Mouse (Mus musculus) heart, embryonic 14.5 days (tissue): ENCODE measurements around the gene Haghl. TPM values are rescaled to one million over a fixed set of nuclear protein-coding genes. Genes with fewer than 3 reads are reported as not detected.

ENCODE experiments used
- ATAC-seq: fragments of 200-750 bp; cut with Nextera tagmentation; 2 replicates; pipeline ENCODE4 v1.8.0; 2017; ENCODE audit warnings: low read depth, moderate TSS enrichment; ENCODE audit not compliant: insufficient number of reproducible peaks, insufficient read depth, low FRiP score
- H3K27ac ChIP-seq, 2 experiments: fragments of 200-500 bp in 1 of 2; fragments of 300-500 bp in 1 of 2; sonication (generic) in 1 of 2; replicated peaks in 1 of 2; 2 replicates each; pipeline ENCODE4 v1.5.1; 2012 to 2014; ENCODE audit warnings: low read depth in 2 of 2, low read length in 2 of 2, control low read depth in 1 of 2, mild to moderate bottlenecking in 1 of 2, mixed read lengths in 1 of 2; ENCODE audit not compliant: control insufficient read depth in 1 of 2, insufficient read depth in 1 of 2
- H3K27me3 ChIP-seq: fragments of 300-500 bp; sonication (generic); 2 replicates; pipeline ENCODE4 v1.6.1; 2014; ENCODE audit warnings: mild to moderate bottlenecking, low read length, control low read depth; ENCODE audit not compliant: control insufficient read depth, insufficient read depth
- H3K36me3 ChIP-seq: fragments of 300-500 bp; sonication (generic); 2 replicates; pipeline ENCODE4 v1.6.1; 2014; ENCODE audit warnings: mild to moderate bottlenecking, control low read depth, low read length, mixed read lengths; ENCODE audit not compliant: control insufficient read depth, insufficient read depth
- H3K4me1 ChIP-seq, 2 experiments: fragments of 200-500 bp in 1 of 2; fragments of 300-500 bp in 1 of 2; sonication (generic) in 1 of 2; 2 replicates each; pipeline ENCODE4 v1.6.1; 2012 to 2014; ENCODE audit warnings: low read length in 2 of 2, control low read depth in 1 of 2, mixed read lengths in 1 of 2; ENCODE audit not compliant: control insufficient read depth in 2 of 2, insufficient read depth in 2 of 2
- H3K4me2 ChIP-seq: fragments of 300-500 bp; sonication (generic); 2 replicates; pipeline ENCODE4 v1.6.1; 2014; ENCODE audit warnings: mild to moderate bottlenecking, low read length
- H3K4me3 ChIP-seq, 2 experiments: fragments of 200-500 bp in 1 of 2; fragments of 300-500 bp in 1 of 2; sonication (generic) in 1 of 2; 2 replicates each; pipeline ENCODE4 v1.5.1; 2012 to 2014; ENCODE audit warnings: low read length in 2 of 2, mild to moderate bottlenecking in 2 of 2, control low read depth in 1 of 2, low read depth in 1 of 2, moderate library complexity in 1 of 2; ENCODE audit not compliant: control insufficient read depth in 1 of 2, insufficient read depth in 1 of 2
- H3K9ac ChIP-seq: fragments of 300-500 bp; sonication (generic); 2 replicates; pipeline ENCODE4 v1.6.1; 2014; ENCODE audit warnings: mild to moderate bottlenecking, low read length
- H3K9me3 ChIP-seq: fragments of 300-500 bp; sonication (generic); 2 replicates; pipeline ENCODE4 v1.6.1; 2016; ENCODE audit warnings: low read length, control low read depth; ENCODE audit not compliant: control insufficient read depth
- WGBS: fragments of 180-500 bp; shearing (Covaris S2); extraction: QIAGEN DNeasy Blood & Tissue Kit; methylation state at CpG from one replicate; pipeline ENCODE4 v1.1.7; 2014; 5-methylcytosine and 5-hydroxymethylcytosine counted together
- polyA plus RNA-seq: library from polyadenylated mRNA; unstranded; fragments of >200 nt; fragmentation: Nextera tagmentation; extraction: Ambion mirVana; gene quantifications from 2 replicates; pipeline ENCODE4 v1.2.1, GENCODE M21; 2014

The Haghl gene
- polyA plus RNA-seq, 1 experiment from 2014 or later = 60.2 TPM

DNA sequence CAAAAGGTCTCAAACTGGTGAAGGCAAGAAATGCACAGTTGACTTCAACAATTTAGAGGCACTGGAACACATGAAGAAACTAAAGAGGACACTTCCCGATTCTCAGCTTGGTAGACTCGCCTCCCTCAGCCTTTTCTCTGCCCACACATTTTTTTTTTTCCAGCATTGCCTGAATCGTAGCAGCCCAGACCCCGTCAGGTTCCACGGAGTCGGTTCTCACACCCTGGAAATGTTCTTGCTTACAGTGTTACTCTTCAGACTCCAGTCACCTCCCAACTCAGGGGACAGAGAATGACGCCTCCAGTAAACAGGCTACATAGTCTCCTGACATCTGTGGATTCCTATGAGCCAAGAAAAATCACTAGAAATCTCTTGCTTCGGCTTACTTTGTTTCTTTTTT, 25.3 kb downstream of the Haghl start:
- Histone ChIP-seq H3K4me3 (no peak overlapping the region), H3K9ac (no peak overlapping the region), H3K36me3 (no peaks in the 10 kb centered on the region), H3K9me3 (no peaks in the 10 kb centered on the region), H3K4me2 (no peak overlapping the region), H3K27me3 (no peaks in the 10 kb centered on the region), H3K4me1 (peaks cover 0 to 2% of the 10 kb centered on the region in 2 experiments; a peak in 1 of 4 replicates), H3K27ac (no peak overlapping the region)
- 63% methylated on average over 8 of the region's 8 CpGs for WGBS
- ATAC-seq = no peak

DNA sequence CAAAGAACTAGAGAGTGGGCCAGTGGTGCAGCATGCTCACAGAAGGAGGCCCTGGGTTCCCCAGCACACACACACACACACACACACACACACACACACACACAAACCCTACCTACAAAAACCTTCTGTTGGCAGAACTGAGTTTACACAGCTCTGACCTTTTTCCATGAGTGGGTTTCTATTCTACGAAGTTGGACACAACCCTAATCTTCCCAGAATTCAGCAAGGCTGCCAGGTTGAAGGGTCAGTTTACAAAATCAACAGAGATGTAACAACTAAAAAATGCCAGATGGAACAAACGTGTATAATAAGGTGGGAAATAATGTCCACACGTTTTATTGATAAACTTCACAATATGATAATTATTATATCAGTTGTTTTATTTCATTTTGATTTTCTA, 27.8 kb downstream of the Haghl start:
- Histone ChIP-seq H3K36me3 (no peaks in the 10 kb centered on the region), H3K4me2 (no peak overlapping the region), H3K4me1 (peaks cover 0 to 2% of the 10 kb centered on the region in 2 experiments; a peak in 1 of 4 replicates), H3K4me3 (no peak overlapping the region), H3K27me3 (no peaks in the 10 kb centered on the region), H3K9ac (no peak overlapping the region), H3K9me3 (no peaks in the 10 kb centered on the region), H3K27ac (no peak overlapping the region)
- no peak for ATAC-seq
- 55% methylated on average over 3 of the region's 3 CpGs for WGBS

DNA sequence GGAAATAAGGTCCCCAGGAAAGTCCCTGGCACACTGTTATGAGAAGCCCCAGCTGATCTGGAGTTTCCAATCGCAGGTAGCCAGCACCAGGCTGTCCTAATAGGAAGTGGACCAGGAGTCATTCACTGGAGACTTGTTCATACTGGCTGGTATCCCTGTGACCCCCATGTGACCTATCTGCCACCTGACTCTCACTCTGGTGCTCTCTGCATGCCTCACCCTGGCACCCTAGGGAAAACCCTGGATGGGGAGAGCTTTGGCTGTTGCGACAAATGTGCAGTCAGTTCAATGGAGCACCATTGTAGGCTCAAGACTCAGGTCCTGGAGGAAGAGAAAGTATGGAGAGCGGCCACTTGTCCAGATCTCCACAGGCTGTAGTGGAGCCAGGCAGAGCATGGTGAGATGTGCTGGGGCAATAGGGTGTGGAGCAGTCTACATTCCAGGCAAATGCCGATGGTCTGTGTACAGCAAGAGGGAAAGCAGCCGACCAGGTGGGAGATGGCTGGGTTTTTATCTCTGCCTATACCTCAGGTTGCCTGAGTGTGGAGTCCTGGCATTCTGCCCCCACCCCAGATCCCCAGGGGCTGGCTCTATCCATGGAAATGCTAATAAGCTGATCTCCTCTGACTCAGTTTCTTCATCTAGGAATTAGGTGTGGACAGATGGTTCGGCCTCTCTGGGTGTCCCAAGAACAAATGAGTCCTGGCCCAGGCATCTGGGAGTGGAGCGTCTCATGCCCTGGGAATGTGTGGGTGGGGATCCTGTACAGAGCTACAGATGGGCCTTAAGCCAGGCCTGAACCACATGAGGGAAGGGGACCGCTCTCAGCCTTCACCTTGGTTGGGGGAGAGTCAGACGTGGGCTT, 28.9 kb downstream of the Haghl start:
- Histone ChIP-seq H3K9ac (no peak overlapping the region), H3K4me2 (no peak overlapping the region), H3K27ac (peak overlapping the region in 1 of 2 experiments; percentile 32; a peak in 1 of 4 replicates), H3K27me3 (no peaks in the 10 kb centered on the region), H3K4me3 (no peak overlapping the region), H3K36me3 (no peaks in the 10 kb centered on the region), H3K4me1 (peaks cover 2 to 3% of the 10 kb centered on the region in 2 experiments; a peak in 2 of 4 replicates), H3K9me3 (no peaks in the 10 kb centered on the region)
- 0 out of 2 replicates have a peak, but pooled peaks have one; percentile 29 for ATAC-seq
- 63% methylated on average over 9 of the region's 9 CpGs for WGBS

DNA sequence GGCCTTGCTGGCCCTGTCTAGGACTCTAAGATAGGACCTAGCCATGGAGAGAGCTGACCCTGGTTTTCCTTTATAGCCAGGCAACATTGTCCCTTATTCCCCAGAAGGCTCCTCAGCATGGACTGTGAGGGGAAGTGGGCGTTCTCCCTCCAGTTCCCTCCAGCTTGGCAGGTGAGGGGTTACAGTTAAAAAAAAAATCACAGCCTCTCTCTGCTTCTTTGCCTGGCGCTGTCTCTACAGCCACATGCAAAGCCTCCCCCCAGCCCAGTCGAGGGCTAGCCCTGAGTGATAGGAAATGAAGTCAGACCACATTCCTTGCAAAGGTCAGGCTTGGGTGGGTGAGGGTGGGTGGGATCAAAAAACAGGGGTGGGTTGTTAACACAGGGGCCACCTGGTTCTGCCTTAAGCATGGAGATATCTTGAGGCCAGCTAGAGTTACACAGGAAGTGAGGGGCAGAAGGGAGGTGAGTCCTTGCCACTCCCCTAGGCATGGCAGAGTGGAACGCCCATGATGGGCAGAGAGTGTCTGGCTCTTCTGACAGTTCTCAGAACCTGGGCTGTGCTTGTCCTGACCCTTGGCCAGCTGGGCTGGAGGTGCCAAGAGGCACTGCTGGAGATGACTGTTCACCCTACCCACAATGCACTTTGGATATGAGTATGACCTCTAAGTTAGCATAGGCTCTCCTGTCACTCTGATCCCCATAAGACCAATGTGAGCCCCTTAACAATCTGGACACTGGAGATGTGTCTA, 29.7 kb downstream of the Haghl start:
- H3K27ac ChIP-seq = peak overlapping the region in 1 of 2 experiments; percentile 32; a peak in 1 of 4 replicates
- no peak overlapping the region for H3K9ac ChIP-seq
- no peaks in the 10 kb centered on the region for H3K9me3 ChIP-seq
- H3K36me3 ChIP-seq = no peaks in the 10 kb centered on the region
- no peak overlapping the region for H3K4me3 ChIP-seq
- ATAC-seq = no peak
- WGBS = 30% methylated on average over 4 of the region's 4 CpGs
- no peaks in the 10 kb centered on the region for H3K27me3 ChIP-seq
- peaks cover 7 to 8% of the 10 kb centered on the region in 2 experiments; a peak in 3 of 4 replicates for H3K4me1 ChIP-seq
- H3K4me2 ChIP-seq = no peak overlapping the region

DNA sequence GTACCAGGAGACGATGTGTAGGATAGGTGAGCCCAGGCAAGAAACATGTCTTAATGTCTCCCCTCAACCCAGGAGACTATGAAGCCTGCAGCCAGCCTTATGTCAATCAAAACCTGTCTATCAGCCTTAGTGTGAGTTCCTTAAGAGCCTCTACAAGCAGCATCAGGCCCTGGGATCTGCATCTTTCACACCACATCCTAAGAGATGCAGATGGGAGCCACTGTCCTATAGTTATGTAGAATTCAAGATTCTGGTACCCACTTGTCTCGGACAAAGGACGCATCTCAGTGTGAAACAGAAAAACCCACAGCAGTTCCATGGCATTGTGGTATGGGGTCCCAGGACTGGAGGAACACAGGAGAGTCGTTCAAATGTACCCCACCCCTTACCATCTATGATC, 30.4 kb downstream of the Haghl start:
- Histone ChIP-seq H3K9ac (no peak overlapping the region), H3K9me3 (no peaks in the 10 kb centered on the region), H3K27ac (no peak overlapping the region), H3K4me1 (peaks cover 7 to 8% of the 10 kb centered on the region in 2 experiments; a peak in 3 of 4 replicates), H3K27me3 (no peaks in the 10 kb centered on the region), H3K36me3 (no peaks in the 10 kb centered on the region), H3K4me3 (no peak overlapping the region), H3K4me2 (no peak overlapping the region)
- ATAC-seq = no peak
- 82% methylated on average over 4 of the region's 4 CpGs for WGBS

DNA sequence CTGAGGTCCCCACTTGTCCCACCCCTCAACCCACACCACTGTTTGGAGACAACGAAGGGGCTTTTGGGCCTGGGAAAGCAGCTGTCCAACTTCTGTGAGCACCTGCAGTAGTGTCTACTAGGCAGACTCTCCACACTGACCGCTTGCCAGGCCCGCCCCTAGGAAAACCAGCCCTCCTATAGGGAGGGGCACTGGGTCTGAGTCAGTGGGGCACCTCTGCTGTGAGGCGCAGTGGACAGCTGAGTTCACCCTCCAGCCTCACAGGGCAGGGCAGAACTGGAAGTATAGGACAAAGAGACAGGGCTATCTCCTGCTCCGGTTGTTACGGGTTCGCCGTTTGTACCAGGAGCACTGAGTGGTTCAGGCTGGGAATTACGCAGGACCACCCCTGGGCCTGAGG, 31.2 kb downstream of the Haghl start, which contains the start of gene Msln:
TSS of gene Msln (minus strand) at position 138 of the 400 bp plus-strand sequence.
- no peak for ATAC-seq
- H3K9me3 ChIP-seq = no peaks in the 10 kb centered on the region
- no peak within 1 kb of the TSS for H3K27ac ChIP-seq
- H3K36me3 ChIP-seq = no peaks in the 10 kb centered on the region
- H3K9ac ChIP-seq = no peak within 1 kb of the TSS
- no peak within 1 kb of the TSS for H3K4me2 ChIP-seq
- no peaks in the 10 kb centered on the region for H3K27me3 ChIP-seq
- H3K4me1 ChIP-seq = peaks cover 7 to 8% of the 10 kb centered on the region in 2 experiments; a peak in 3 of 4 replicates
- 77% methylated on average over 9 of the region's 9 CpGs for WGBS
- H3K4me3 ChIP-seq = no peak within 1 kb of the TSS

DNA sequence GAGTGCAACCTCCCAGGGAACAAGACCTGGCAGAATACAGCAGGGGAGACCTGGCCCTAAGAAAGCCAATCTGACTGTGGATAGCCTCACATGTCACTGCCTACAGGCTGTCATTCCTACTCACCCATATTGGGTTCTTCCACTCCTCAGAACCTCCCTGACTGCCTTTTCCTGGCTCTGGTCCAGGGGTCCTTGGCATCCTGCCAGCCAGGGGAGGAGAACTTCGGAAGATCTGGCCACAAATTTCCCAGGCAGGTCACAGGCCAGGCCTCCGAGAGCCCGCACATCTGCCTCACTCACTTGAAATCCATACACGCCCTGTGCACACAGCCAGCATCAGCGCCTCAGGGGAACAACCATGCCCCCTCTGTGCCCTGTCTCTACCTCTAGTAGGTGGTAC, 34.0 kb downstream of the Haghl start:
- H3K4me3 ChIP-seq = no peak overlapping the region
- no peak overlapping the region for H3K4me2 ChIP-seq
- no peaks in the 10 kb centered on the region for H3K27me3 ChIP-seq
- H3K4me1 ChIP-seq = peaks cover 7 to 8% of the 10 kb centered on the region in 2 experiments; a peak in 3 of 4 replicates
- H3K36me3 ChIP-seq = no peaks in the 10 kb centered on the region
- 17% methylated on average over 5 of the region's 5 CpGs for WGBS
- H3K27ac ChIP-seq = no peak overlapping the region
- ATAC-seq = no peak
- H3K9me3 ChIP-seq = no peaks in the 10 kb centered on the region
- H3K9ac ChIP-seq = no peak overlapping the region
